Mouse (Mus musculus) embryonic facial prominence, embryonic 11.5 days (tissue): ENCODE data around the gene Plekha5. TPM values are rescaled to one million over a fixed set of nuclear protein-coding genes. Genes with fewer than 3 reads are reported as not detected.
"Not testable (repeated sequence)": the region's sequence is repeated elsewhere in the genome, so short reads cannot be mapped to it uniquely, and the experiment has no call there.

Source experiments
- ATAC-seq: fragments of 200-750 bp; cut with Nextera tagmentation; replicated peaks from 2 replicates; pipeline ENCODE4 v1.8.0; 2017; ENCODE audit warnings: low read depth; ENCODE audit not compliant: insufficient number of reproducible peaks, low FRiP score, low TSS enrichment
- DNase-seq: peaks from one replicate; pipeline ENCODE4 v3.0.0-alpha.2; 2015; ENCODE audit warnings: low spot score
- H3K27ac ChIP-seq: fragments of 300-500 bp; sonication (generic); replicated peaks from 2 replicates; pipeline ENCODE4 v1.5.1; 2014; ENCODE audit warnings: mild to moderate bottlenecking, low read depth, low read length, control low read depth
- H3K27me3 ChIP-seq: fragments of 300-500 bp; sonication (generic); 2 replicates; pipeline ENCODE4 v1.6.1; 2014; ENCODE audit warnings: mild to moderate bottlenecking, low read length, moderate library complexity, mixed read lengths; ENCODE audit not compliant: control insufficient read depth, insufficient read depth
- H3K36me3 ChIP-seq: fragments of 300-500 bp; sonication (generic); replicated peaks from 2 replicates; pipeline ENCODE4 v1.6.1; 2014; ENCODE audit warnings: low read depth, mild to moderate bottlenecking, low read length, moderate library complexity, mixed read lengths; ENCODE audit not compliant: control insufficient read depth, insufficient read depth
- H3K4me1 ChIP-seq: fragments of 300-500 bp; sonication (generic); 2 replicates; pipeline ENCODE4 v1.6.1; 2014; ENCODE audit warnings: low read length, mixed read lengths; ENCODE audit not compliant: control insufficient read depth, insufficient read depth
- H3K4me2 ChIP-seq: fragments of 300-500 bp; sonication (generic); 2 replicates; pipeline ENCODE4 v1.6.1; 2014; ENCODE audit warnings: low read depth, mild to moderate bottlenecking, control low read depth, low read length, moderate library complexity
- H3K4me3 ChIP-seq: fragments of 300-500 bp; sonication (generic); 2 replicates; pipeline ENCODE4 v1.5.1; 2014; ENCODE audit warnings: low read depth, low read length, control low read depth
- H3K9ac ChIP-seq: fragments of 300-500 bp; sonication (generic); replicated peaks from 2 replicates; pipeline ENCODE4 v1.6.1; 2014; ENCODE audit warnings: mild to moderate bottlenecking, control low read depth, low read length
- H3K9me3 ChIP-seq: fragments of 300-500 bp; sonication (generic); replicated peaks from 2 replicates; pipeline ENCODE4 v1.6.1; 2016; ENCODE audit warnings: mild to moderate bottlenecking, low read length, inconsistent platforms, mixed read lengths; ENCODE audit not compliant: control insufficient read depth
- WGBS: fragments of 180-500 bp; shearing (Covaris S2); extraction: QIAGEN DNeasy Blood & Tissue Kit; methylation state at CpG from one replicate; pipeline ENCODE4 v1.1.7; 2014; 5-methylcytosine and 5-hydroxymethylcytosine counted together
- polyA plus RNA-seq: library from polyadenylated mRNA; unstranded; fragments of >200 nt; fragmentation: Nextera tagmentation; extraction: Ambion mirVana; gene quantifications from 2 replicates; pipeline ENCODE4 v1.2.1, GENCODE M21; 2014

Plekha5 gene
- polyA plus RNA-seq, 1 experiment from 2014 or later, result 56.2 TPM

DNA sequence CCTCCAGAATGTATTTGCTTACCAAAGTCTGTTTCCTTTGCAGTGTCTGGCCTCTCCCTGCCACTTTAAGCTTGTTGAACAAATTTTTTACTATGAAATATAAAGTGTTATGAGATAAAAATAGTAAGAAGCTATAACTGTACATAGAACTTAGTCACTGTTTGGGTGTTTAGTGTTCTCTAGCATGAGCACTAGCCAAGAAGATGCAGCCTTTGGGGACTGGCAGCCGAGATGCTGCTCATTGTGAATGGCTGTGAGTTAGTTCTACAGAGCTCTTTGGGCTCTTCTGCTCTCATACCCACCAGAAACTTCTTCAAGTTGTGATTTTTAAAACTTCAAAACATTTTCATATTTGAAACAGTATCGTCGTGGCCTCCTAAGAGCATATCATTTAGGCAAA is 74.2 kb downstream of the Plekha5 start:
- no peak overlapping the region for H3K9ac ChIP-seq
- no peaks in the 10 kb centered on the region for H3K27me3 ChIP-seq
- H3K36me3 ChIP-seq, result no peaks in the 10 kb centered on the region
- H3K4me1 ChIP-seq, result no peaks in the 10 kb centered on the region
- WGBS, result 89% methylated on average over 3 of the region's 3 CpGs
- no peaks in the 10 kb centered on the region for H3K9me3 ChIP-seq
- H3K27ac ChIP-seq, result no peak overlapping the region
- ATAC-seq (no peak), DNase-seq (no peak)
- H3K4me3 ChIP-seq, result no peak overlapping the region
- H3K4me2 ChIP-seq, result no peak overlapping the region

DNA sequence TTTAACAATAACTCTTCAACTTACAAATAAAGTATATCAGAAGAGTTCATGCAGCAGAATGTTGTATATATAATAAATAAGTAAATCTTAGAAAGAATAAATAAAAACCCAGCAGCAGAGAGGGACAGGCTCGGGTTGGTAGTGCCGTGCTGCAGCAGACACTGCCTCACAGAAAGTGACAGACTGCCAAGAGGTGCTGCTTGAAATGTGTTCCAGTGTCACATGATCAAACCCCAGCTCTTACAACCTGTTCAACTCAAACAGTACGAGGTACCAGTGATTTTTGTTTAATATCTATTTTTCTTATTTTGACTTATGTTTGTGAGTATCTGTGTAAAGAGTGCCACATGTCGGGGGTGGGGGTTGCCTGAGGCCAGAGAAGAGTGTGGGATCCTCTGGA is 75.1 kb downstream of the Plekha5 start:
- Histone ChIP-seq H3K4me2 (no peak overlapping the region), H3K27me3 (no peaks in the 10 kb centered on the region), H3K9ac (no peak overlapping the region), H3K27ac (no peak overlapping the region), H3K4me3 (no peak overlapping the region), H3K4me1 (no peaks in the 10 kb centered on the region), H3K36me3 (no peaks in the 10 kb centered on the region), H3K9me3 (no peaks in the 10 kb centered on the region)
- WGBS, result 78% methylated on average over 4 of the region's 4 CpGs
- DNase-seq (no peak), ATAC-seq (no peak)

DNA sequence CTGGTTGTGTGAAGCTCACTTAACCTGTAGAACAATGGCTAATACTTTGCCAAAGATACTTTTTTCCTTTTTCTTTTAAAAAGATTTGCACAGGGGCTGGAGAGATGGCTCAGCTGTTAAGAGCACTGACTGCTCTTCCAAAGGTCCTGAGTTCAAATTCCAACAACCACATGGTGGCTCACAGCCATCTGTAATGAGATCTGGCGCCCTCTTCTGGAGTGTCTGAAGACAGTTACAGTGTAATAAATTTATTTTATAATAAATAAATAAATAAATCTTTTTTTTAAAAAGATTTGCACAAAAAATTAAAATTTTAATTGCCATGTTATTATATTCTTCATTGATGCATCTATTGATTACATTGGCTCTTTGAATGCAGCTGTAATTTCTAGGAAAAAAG is 77.0 kb downstream of the Plekha5 start:
- WGBS, result 74% methylated on average over 1 of the region's 1 CpGs
- H3K27ac ChIP-seq, H3K4me2 ChIP-seq, H3K27me3 ChIP-seq, H3K4me1 ChIP-seq, H3K9me3 ChIP-seq, H3K9ac ChIP-seq, H3K36me3 ChIP-seq, H3K4me3 ChIP-seq, DNase-seq, ATAC-seq: not testable (repeated sequence)

DNA sequence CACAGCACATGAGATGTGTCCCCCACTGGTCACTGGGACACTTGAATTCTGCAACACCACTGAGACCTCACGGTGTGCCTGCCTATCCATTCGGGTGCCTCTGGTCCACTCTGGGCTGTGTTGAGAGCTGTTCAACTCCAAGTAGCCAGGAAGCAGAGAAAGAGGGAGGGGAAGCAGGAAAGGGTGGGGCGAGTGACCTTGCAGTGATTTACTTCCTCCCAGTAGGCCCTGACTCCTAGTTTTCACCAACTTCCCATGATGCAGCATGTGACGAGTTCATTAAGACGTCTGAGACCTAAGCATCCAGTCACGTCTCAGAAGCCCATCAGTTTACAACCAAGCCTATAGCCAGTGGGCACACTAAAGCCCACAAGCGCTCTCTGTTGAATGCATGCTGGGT is 78.0 kb downstream of the Plekha5 start:
- no peaks in the 10 kb centered on the region for H3K36me3 ChIP-seq
- no peaks in the 10 kb centered on the region for H3K9me3 ChIP-seq
- no peak overlapping the region for H3K9ac ChIP-seq
- no peaks in the 10 kb centered on the region for H3K4me1 ChIP-seq
- 88% methylated on average over 7 of the region's 7 CpGs for WGBS
- no peak overlapping the region for H3K4me3 ChIP-seq
- H3K4me2 ChIP-seq, result no peak overlapping the region
- no peaks in the 10 kb centered on the region for H3K27me3 ChIP-seq
- ATAC-seq (no peak), DNase-seq (no peak)
- H3K27ac ChIP-seq, result no peak overlapping the region

DNA sequence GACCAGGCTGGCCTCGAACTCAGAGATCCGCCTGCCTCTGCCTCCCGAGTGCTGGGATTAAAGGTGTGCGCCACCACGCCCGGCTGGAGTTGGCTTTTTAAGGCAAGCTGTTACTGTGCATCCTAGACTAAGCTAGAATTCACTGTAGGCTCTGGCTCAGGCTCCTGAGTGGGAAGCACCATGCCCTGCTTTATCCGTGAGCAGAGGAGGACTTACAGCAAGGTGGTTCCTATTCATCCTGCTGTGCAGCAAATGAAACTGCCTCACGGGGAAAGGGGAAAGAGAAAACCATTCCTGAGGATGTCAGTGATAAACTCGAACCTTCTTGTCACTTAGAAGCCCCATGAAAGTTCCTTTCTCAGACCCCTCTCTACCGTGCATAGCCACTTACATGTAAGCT is 80.9 kb downstream of the Plekha5 start:
- DNase-seq (no peak), ATAC-seq (no peak)
- Histone ChIP-seq H3K36me3 (no peaks in the 10 kb centered on the region), H3K4me1 (no peaks in the 10 kb centered on the region), H3K4me2 (no peak overlapping the region), H3K27ac (no peak overlapping the region), H3K9ac (no peak overlapping the region), H3K4me3 (no peak overlapping the region), H3K27me3 (no peaks in the 10 kb centered on the region), H3K9me3 (no peaks in the 10 kb centered on the region)
- 87% methylated on average over 9 of the region's 10 CpGs for WGBS

DNA sequence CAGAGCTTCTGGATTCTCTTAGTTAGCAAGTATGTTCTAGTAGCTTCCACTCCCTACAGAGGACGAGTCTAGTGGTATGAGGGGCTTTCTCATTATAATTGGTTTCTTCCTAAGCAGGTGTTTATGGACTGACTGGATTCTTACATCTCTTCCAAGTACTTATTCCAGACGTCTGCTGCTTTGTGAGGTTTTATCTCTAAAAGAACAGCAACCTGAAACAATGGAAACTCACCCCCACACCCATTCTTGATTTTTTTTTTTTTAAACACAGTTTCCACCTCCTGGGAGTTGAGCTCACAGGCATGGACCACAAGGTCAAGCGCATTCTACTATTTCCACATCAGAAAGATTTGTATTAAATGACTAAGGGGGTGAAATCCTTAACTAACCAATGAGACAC is 83.8 kb downstream of the Plekha5 start:
- Histone ChIP-seq H3K27ac (no peak overlapping the region), H3K27me3 (no peaks in the 10 kb centered on the region), H3K4me1 (no peaks in the 10 kb centered on the region), H3K4me3 (no peak overlapping the region), H3K9me3 (no peaks in the 10 kb centered on the region), H3K4me2 (no peak overlapping the region), H3K9ac (no peak overlapping the region), H3K36me3 (no peaks in the 10 kb centered on the region)
- 60% methylated on average over 3 of the region's 3 CpGs for WGBS
- ATAC-seq, result no peak
- no peak for DNase-seq

DNA sequence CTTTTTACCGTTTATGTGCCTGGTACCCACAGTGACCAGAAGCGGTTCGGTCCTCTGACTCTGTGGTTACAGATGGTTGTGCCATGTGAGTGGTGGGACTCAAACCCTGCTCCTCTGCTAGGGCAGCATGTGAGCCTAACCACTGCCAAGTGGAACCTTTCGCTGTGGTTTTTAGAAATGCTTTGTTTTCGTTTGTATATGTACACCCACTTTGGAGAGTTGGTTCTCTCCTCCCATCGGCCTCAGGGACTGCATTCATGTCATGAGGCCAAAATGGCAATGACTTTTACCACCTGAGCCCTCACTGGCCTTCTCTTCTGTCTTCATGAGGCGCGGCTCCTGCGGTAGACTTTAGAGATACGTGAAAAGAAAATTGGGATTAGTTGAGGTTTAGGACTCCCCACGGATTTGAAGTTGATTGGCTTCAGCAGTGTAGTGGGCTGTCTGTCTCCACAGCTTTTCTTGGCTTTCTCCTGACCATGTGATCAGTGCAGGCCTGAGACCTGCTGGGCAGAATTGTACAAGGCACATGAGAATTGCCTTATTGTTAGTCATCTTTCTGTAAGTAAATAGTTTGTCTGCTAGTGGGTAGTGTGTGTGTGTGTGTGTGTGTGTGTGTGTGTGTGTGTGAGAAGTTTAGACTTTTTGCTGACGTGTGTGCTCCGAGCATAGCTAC is 84.8 kb downstream of the Plekha5 start:
- DNase-seq (no peak), ATAC-seq (0 out of 2 replicates have a peak, but pooled peaks have one; percentile 34)
- no peaks in the 10 kb centered on the region for H3K27me3 ChIP-seq
- H3K9ac ChIP-seq, result no peak overlapping the region
- H3K4me2 ChIP-seq, result no peak overlapping the region
- H3K36me3 ChIP-seq, result no peaks in the 10 kb centered on the region
- no peaks in the 10 kb centered on the region for H3K4me1 ChIP-seq
- no peaks in the 10 kb centered on the region for H3K9me3 ChIP-seq
- H3K27ac ChIP-seq, result no peak overlapping the region
- no peak overlapping the region for H3K4me3 ChIP-seq
- 65% methylated on average over 13 of the region's 13 CpGs for WGBS

DNA sequence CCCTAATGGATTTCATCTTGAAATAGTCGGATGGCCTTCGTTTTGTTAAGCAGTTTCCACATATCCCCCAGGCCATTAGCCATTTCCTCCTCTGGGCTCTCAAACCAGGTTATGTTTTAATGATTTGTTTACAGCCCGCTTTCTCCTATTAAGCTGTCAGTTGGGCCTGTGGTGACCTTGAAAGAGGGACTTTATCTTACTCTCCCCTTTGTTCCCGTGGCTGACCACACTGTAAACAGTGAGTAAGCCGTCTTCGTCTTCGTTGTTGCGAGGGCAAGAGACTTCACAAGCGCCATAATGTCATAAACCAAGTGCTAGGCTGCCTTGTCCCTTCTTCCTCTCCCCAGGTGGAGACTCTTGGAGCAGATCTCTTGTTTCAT is 85.3 kb downstream of the Plekha5 start:
- Histone ChIP-seq H3K27ac (no peak overlapping the region), H3K4me1 (no peaks in the 10 kb centered on the region), H3K9me3 (no peaks in the 10 kb centered on the region), H3K4me2 (no peak overlapping the region), H3K9ac (no peak overlapping the region), H3K27me3 (no peaks in the 10 kb centered on the region), H3K4me3 (no peak overlapping the region), H3K36me3 (no peaks in the 10 kb centered on the region)
- 49% methylated on average over 9 of the region's 9 CpGs for WGBS
- DNase-seq (no peak), ATAC-seq (0 out of 2 replicates have a peak, but pooled peaks have one; percentile 21)
